Mouse (Mus musculus) MEL (cell line): Measurements from ENCODE around the gene Bcl6. TPM values are rescaled to one million over a fixed set of nuclear protein-coding genes. Genes with fewer than 3 reads are reported as not detected.

Experiments used
- DNase-seq: peaks from one replicate; pipeline ENCODE4 v3.0.0; 2011; ENCODE audit warnings: low read depth, low spot score
- H3K27ac ChIP-seq: 2 replicates; pipeline ENCODE4 v1.5.1; 2012; ENCODE audit warnings: low read depth, mild to moderate bottlenecking, control low read depth, low read length, moderate library complexity; ENCODE audit not compliant: control insufficient read depth
- H3K27me3 ChIP-seq, 2 experiments: fragments of 150-350 bp in 1 of 2; sonication (generic) in 1 of 2; 2 replicates each; pipeline ENCODE4 v1.6.1; 2012; ENCODE audit warnings: low read length in 2 of 2, mild to moderate bottlenecking in 2 of 2, improper control_type of control experiment in 1 of 2, moderate library complexity in 1 of 2; ENCODE audit not compliant: insufficient read depth in 2 of 2, control insufficient read depth in 1 of 2
- H3K36me3 ChIP-seq, 2 experiments: 2 replicates each; pipeline ENCODE4 v1.6.1; 2012 to 2014; ENCODE audit warnings: low read length in 2 of 2, improper control_type of control experiment in 1 of 2, inconsistent platforms in 1 of 2, mild to moderate bottlenecking in 1 of 2; ENCODE audit not compliant: insufficient read depth in 2 of 2, control insufficient read depth in 1 of 2
- H3K4me1 ChIP-seq, 2 experiments: fragments of 150-350 bp in 1 of 2; sonication (generic) in 1 of 2; 2 replicates each; pipeline ENCODE4 v1.6.1; 2012; ENCODE audit warnings: low read length in 2 of 2, improper control_type of control experiment in 1 of 2, mild to moderate bottlenecking in 1 of 2; ENCODE audit not compliant: insufficient read depth in 2 of 2, control insufficient read depth in 1 of 2
- H3K4me3 ChIP-seq, 2 experiments: fragments of 150-350 bp in 1 of 2; sonication (generic) in 1 of 2; 2 replicates each; pipeline ENCODE4 v1.5.1; 2012; ENCODE audit warnings: low read depth in 2 of 2, low read length in 2 of 2, mild to moderate bottlenecking in 2 of 2, moderate library complexity in 2 of 2, control low read depth in 1 of 2, improper control_type of control experiment in 1 of 2; ENCODE audit not compliant: control insufficient read depth in 1 of 2, insufficient read depth in 1 of 2
- H3K79me2 ChIP-seq: 2 replicates; pipeline ENCODE4 v1.6.1; 2012; ENCODE audit warnings: mild to moderate bottlenecking, low read length, moderate library complexity; ENCODE audit not compliant: control insufficient read depth, poor library complexity, insufficient read depth
- H3K9ac ChIP-seq: 2 replicates; pipeline ENCODE4 v1.6.1; 2012; ENCODE audit warnings: low read depth, mild to moderate bottlenecking, control low read depth, low read length, moderate library complexity; ENCODE audit not compliant: control insufficient read depth, poor library complexity, severe bottlenecking
- H3K9me3 ChIP-seq: fragments of 150-350 bp; sonication (generic); replicated peaks from 2 replicates; pipeline ENCODE4 v1.6.1; 2012; ENCODE audit warnings: mild to moderate bottlenecking, low read length, improper control_type of control experiment, moderate library complexity; ENCODE audit not compliant: insufficient read depth
- BHLHE40 ChIP-seq: IDR thresholded peaks from 2 replicates; pipeline ENCODE4 v1.6.1; 2012; ENCODE audit warnings: low read depth, mild to moderate bottlenecking, inconsistent platforms, low read length, improper control_type of control experiment, borderline replicate concordance
- CHD1 ChIP-seq: IDR thresholded peaks from 2 replicates; pipeline ENCODE4 v1.6.1; 2012; ENCODE audit warnings: low read depth, mild to moderate bottlenecking, inconsistent platforms, low read length, improper control_type of control experiment
- CHD2 ChIP-seq: IDR thresholded peaks from 2 replicates; pipeline ENCODE4 v1.6.1; 2011; ENCODE audit warnings: low read length, improper control_type of control experiment
- E2F4 ChIP-seq: IDR thresholded peaks from 2 replicates; pipeline ENCODE4 v1.6.1; 2011; ENCODE audit warnings: low read depth, low read length, improper control_type of control experiment, borderline replicate concordance
- EP300 ChIP-seq, 2 experiments: IDR thresholded peaks; 2 replicates each; pipeline ENCODE4 v1.6.1; 2011; ENCODE audit warnings: improper control_type of control experiment in 2 of 2, low read length in 2 of 2, low read depth in 1 of 2, mild to moderate bottlenecking in 1 of 2
- GABPA ChIP-seq: IDR thresholded peaks from 2 replicates; pipeline ENCODE4 v1.6.1; 2012; ENCODE audit warnings: low read depth, mild to moderate bottlenecking, inconsistent platforms, low read length, improper control_type of control experiment, moderate library complexity
- HCFC1 ChIP-seq: IDR thresholded peaks from 2 replicates; pipeline ENCODE4 v1.6.1; 2012; ENCODE audit warnings: low read depth, mild to moderate bottlenecking, inconsistent platforms, low read length, improper control_type of control experiment, moderate library complexity
- KAT2A ChIP-seq: conservative IDR thresholded peaks from 2 replicates; pipeline ENCODE4 v1.6.1; 2012; ENCODE audit warnings: low read depth, low read length, improper control_type of control experiment, inconsistent platforms
- MAFK ChIP-seq: IDR thresholded peaks from 2 replicates; pipeline ENCODE4 v1.6.1; 2011; ENCODE audit warnings: low read depth, mild to moderate bottlenecking, low read length, improper control_type of control experiment, borderline replicate concordance
- MAX ChIP-seq: IDR thresholded peaks from 2 replicates; pipeline ENCODE4 v1.6.1; 2011; ENCODE audit warnings: low read length, improper control_type of control experiment
- MEF2A ChIP-seq: IDR thresholded peaks from 2 replicates; pipeline ENCODE4 v1.6.1; 2014; ENCODE audit warnings: low read depth, mild to moderate bottlenecking, inconsistent platforms, low read length, improper control_type of control experiment; ENCODE audit not compliant: poor library complexity, insufficient replicate concordance, severe bottlenecking; ENCODE audit errors: extremely low read depth
- MXI1 ChIP-seq: IDR thresholded peaks from 2 replicates; pipeline ENCODE4 v1.6.1; 2011; ENCODE audit warnings: mild to moderate bottlenecking, low read depth, low read length, improper control_type of control experiment
- MYB ChIP-seq: IDR thresholded peaks from 2 replicates; pipeline ENCODE4 v1.6.1; 2011; ENCODE audit warnings: mild to moderate bottlenecking, low read depth, low read length, improper control_type of control experiment
- MYC ChIP-seq: IDR thresholded peaks from 2 replicates; pipeline ENCODE4 v1.6.1; 2011; ENCODE audit warnings: low read depth, mild to moderate bottlenecking, low read length, improper control_type of control experiment, moderate library complexity
- NRF1 ChIP-seq: IDR thresholded peaks from 2 replicates; pipeline ENCODE4 v1.6.1; 2014; ENCODE audit warnings: low read depth, mild to moderate bottlenecking, inconsistent platforms, low read length, improper control_type of control experiment, moderate library complexity; ENCODE audit not compliant: poor library complexity, insufficient read depth, severe bottlenecking
- POLR2AphosphoS2 ChIP-seq: IDR thresholded peaks from 2 replicates; pipeline ENCODE4 v1.6.1; 2011; ENCODE audit warnings: low read length, improper control_type of control experiment
- SIN3A ChIP-seq: IDR thresholded peaks from 2 replicates; pipeline ENCODE4 v1.6.1; 2012; ENCODE audit warnings: low read length, improper control_type of control experiment, inconsistent platforms
- TAL1 ChIP-seq: IDR thresholded peaks from 2 replicates; pipeline ENCODE4 v1.6.1; 2012; ENCODE audit warnings: mild to moderate bottlenecking, inconsistent platforms, low read length, moderate library complexity, mixed read lengths
- UBTF ChIP-seq: IDR thresholded peaks from 2 replicates; pipeline ENCODE4 v1.6.1; 2012; ENCODE audit warnings: low read depth, mild to moderate bottlenecking, inconsistent platforms, low read length, improper control_type of control experiment, moderate library complexity, borderline replicate concordance; ENCODE audit not compliant: insufficient read depth
- ZC3H11A ChIP-seq: IDR thresholded peaks from 2 replicates; pipeline ENCODE4 v1.6.1; 2012; ENCODE audit warnings: low read depth, mild to moderate bottlenecking, inconsistent platforms, low read length, improper control_type of control experiment
- ZMIZ1 ChIP-seq: IDR thresholded peaks from 2 replicates; pipeline ENCODE4 v1.6.1; 2012; ENCODE audit warnings: low read depth, mild to moderate bottlenecking, inconsistent platforms, low read length, improper control_type of control experiment, moderate library complexity
- ZNF384 ChIP-seq: IDR thresholded peaks from 2 replicates; pipeline ENCODE4 v1.6.1; 2012; ENCODE audit warnings: low read depth, mild to moderate bottlenecking, inconsistent platforms, low read length, improper control_type of control experiment
- polyA plus RNA-seq, 2 experiments: library from polyadenylated mRNA; stranded (reverse) in 1 of 2; unstranded in 1 of 2; fragments of >175 nt in 1 of 2; fragments of >200 nt in 1 of 2; gene quantifications; 2 replicates each; pipeline versions ENCODE4 v1.2.1 to v1.2.4; 2012; ENCODE audit warnings: low replicate concordance in 2 of 2, low read depth in 1 of 2; ENCODE audit not compliant: insufficient read length in 2 of 2, insufficient read depth in 1 of 2, missing spikeins in 1 of 2
- total RNA-seq: library from RNA; depleted of rRNA; stranded (reverse); fragments of 300-350 nt; gene quantifications from 2 replicates; pipeline ENCODE4 v1.2.3, GENCODE M21; 2012

Bcl6 gene
- total and polyA plus RNA-seq, 3 experiments: not detected

- no peak for DNase-seq
- no peaks in the 10 kb centered on the region for H3K4me1 ChIP-seq
- no peaks in the 10 kb centered on the region for H3K79me2 ChIP-seq
- no peak overlapping the region for H3K4me3 ChIP-seq
- no peak for TF ChIP-seq UBTF
- TF ChIP-seq MXI1: no peak
- TF ChIP-seq ZNF384: no peak
- TF ChIP-seq, all 39 proteins: peak for 0
- no peaks in the 10 kb centered on the region for H3K27me3 ChIP-seq
- H3K9ac ChIP-seq: no peak overlapping the region
- H3K27ac ChIP-seq: no peak overlapping the region
- H3K36me3 ChIP-seq: no peaks in the 10 kb centered on the region
- no peaks in the 10 kb centered on the region for H3K9me3 ChIP-seq
Measured at GRCm38 (mm10) chr16:23931275-23931674, 57.4 kb downstream of the Bcl6 start.

GRCm38 (mm10) chr16:23930426-23931073, 58.1 kb downstream of the Bcl6 start:
- no peaks in the 10 kb centered on the region for H3K36me3 ChIP-seq
- DNase-seq: no peak

DNA sequence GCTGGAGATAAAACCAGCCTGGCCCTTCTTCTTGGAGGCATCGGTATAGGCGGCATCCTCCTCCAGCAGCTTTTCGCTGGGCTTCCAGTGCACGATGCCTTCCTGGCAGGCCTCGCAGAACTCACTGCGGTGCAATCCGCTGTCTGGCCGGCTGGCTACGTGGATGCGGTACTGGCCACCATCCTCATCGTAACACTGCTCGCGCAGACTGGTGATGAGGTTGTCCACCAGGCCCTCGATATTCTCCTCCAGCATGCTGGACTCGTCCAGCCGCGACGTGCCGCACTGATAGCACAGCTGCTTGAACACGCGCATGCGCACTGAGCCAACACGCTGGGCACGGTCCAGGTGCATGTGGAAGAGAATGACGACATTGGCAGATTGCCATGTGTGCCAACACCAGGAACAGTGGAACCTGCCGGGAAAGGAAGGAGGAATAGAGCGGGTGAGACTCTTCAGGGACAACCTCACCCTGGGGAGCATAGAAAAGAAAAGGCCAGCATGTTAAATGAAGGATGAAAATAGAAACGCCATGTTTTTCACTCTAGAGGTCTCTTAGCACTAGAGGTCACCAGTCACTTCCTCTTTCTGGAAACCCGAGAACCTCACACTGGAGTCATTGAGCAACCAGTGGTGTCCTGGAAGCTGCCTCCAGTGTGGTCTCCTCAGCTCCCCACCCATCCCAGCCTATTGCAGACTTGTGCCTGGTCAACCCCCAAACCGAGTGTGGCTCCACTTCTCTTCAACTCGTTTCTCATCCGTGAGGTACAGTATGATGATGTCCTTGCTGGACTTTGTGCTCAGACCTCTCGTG, 61.1 kb downstream of the Bcl6 start:
- TF ChIP-seq SIN3A (no peak), MYC (no peak), ZC3H11A (no peak), BHLHE40 (no peak), MYB (no peak), CHD2 (no peak), MAX (no peak), MXI1 (no peak), TAL1 (no peak), ZMIZ1 (no peak), MEF2A (no peak), EP300 (IDR thresholded peaks at IDR 0.05; ENCODE audit: low read depth in 1 of 2, low read length in 2 of 2) (no peak), GABPA (no peak), CHD1 (no peak), MAFK (no peak), HCFC1 (no peak), NRF1 (no peak)
- no peaks in the 10 kb centered on the region for H3K9me3 ChIP-seq

More at GRCm38 (mm10) chr16:23930426-23931073, 58.1 kb downstream of the Bcl6 start:
- H3K9me3 ChIP-seq: no peaks in the 10 kb centered on the region
- H3K4me3 ChIP-seq: no peak overlapping the region
- no peak for TF ChIP-seq MXI1
- TF ChIP-seq E2F4: no peak
- no peak for TF ChIP-seq ZNF384
- TF ChIP-seq SIN3A: no peak
- no peak for TF ChIP-seq KAT2A
- TF ChIP-seq POLR2AphosphoS2: no peak
- no peaks in the 10 kb centered on the region for H3K27me3 ChIP-seq
- H3K79me2 ChIP-seq: no peaks in the 10 kb centered on the region
- no peaks in the 10 kb centered on the region for H3K4me1 ChIP-seq
- H3K9ac ChIP-seq: no peak overlapping the region
- H3K27ac ChIP-seq: no peak overlapping the region

More for the DNA sequence above, 61.1 kb downstream of the Bcl6 start:
- H3K27me3 ChIP-seq: no peaks in the 10 kb centered on the region
- no peaks in the 10 kb centered on the region for H3K79me2 ChIP-seq
- H3K4me1 ChIP-seq: no peaks in the 10 kb centered on the region
- no peak overlapping the region for H3K9ac ChIP-seq
- DNase-seq: no peak
- H3K36me3 ChIP-seq: no peaks in the 10 kb centered on the region
- no peak overlapping the region for H3K27ac ChIP-seq
- H3K4me3 ChIP-seq: no peak overlapping the region
